Mouse (Mus musculus) heart, embryonic 15.5 days (tissue): ENCODE data around the gene 1700025G04Rik. TPM values are rescaled to one million over a fixed set of nuclear protein-coding genes. Genes with fewer than 3 reads are reported as not detected.

Experiments
- ATAC-seq: fragments of 200-750 bp; cut with Nextera tagmentation; replicated peaks from 2 replicates; pipeline ENCODE4 v1.8.0; 2017; ENCODE audit warnings: low read depth, moderate TSS enrichment; ENCODE audit not compliant: insufficient number of reproducible peaks, insufficient read depth, low FRiP score
- H3K27ac ChIP-seq: fragments of 300-500 bp; sonication (generic); 2 replicates; pipeline ENCODE4 v1.5.1; 2015; ENCODE audit warnings: mild to moderate bottlenecking, inconsistent platforms
- H3K27me3 ChIP-seq: fragments of 300-500 bp; sonication (generic); 2 replicates; pipeline ENCODE4 v1.6.1; 2015; ENCODE audit warnings: inconsistent platforms
- H3K36me3 ChIP-seq: fragments of 300-500 bp; sonication (generic); 2 replicates; pipeline ENCODE4 v1.6.1; 2015; ENCODE audit warnings: mild to moderate bottlenecking, inconsistent platforms
- H3K4me1 ChIP-seq: fragments of 300-500 bp; sonication (generic); replicated peaks from 2 replicates; pipeline ENCODE4 v1.6.1; 2015; ENCODE audit warnings: inconsistent platforms
- H3K4me2 ChIP-seq: fragments of 300-500 bp; sonication (generic); 2 replicates; pipeline ENCODE4 v1.6.1; 2015; ENCODE audit warnings: inconsistent platforms, mild to moderate bottlenecking, moderate library complexity
- H3K4me3 ChIP-seq: fragments of 300-500 bp; sonication (generic); 2 replicates; pipeline ENCODE4 v1.5.1; 2015; ENCODE audit warnings: mild to moderate bottlenecking, inconsistent platforms
- H3K9ac ChIP-seq: fragments of 300-500 bp; sonication (generic); 2 replicates; pipeline ENCODE4 v1.6.1; 2015; ENCODE audit warnings: mild to moderate bottlenecking, inconsistent platforms
- H3K9me3 ChIP-seq: fragments of 300-500 bp; sonication (generic); replicated peaks from 2 replicates; pipeline ENCODE4 v1.6.1; 2016; ENCODE audit warnings: inconsistent platforms
- WGBS: fragments of 180-500 bp; shearing (Covaris S2); methylation state at CpG from one replicate; pipeline ENCODE4 v1.1.7; 2015; ENCODE audit warnings: mixed read lengths; 5-methylcytosine and 5-hydroxymethylcytosine counted together
- polyA plus RNA-seq: library from polyadenylated mRNA; unstranded; fragments of >200 nt; fragmentation: Nextera tagmentation; extraction: Ambion mirVana; gene quantifications from 2 replicates; pipeline ENCODE4 v1.2.1, GENCODE M21; 2015

1700025G04Rik gene
- polyA plus RNA-seq, 1 experiment from 2014 or later: 26.7 TPM

GRCm38 (mm10) chr1:151958442-151958841 is 131.5 kb downstream of the 1700025G04Rik start:
- Histone ChIP-seq H3K4me3 (no peak overlapping the region), H3K27me3 (no peaks in the 10 kb centered on the region), H3K4me2 (no peak overlapping the region), H3K4me1 (peaks cover 41% of the 10 kb centered on the region), H3K9me3 (no peaks in the 10 kb centered on the region), H3K36me3 (no peaks in the 10 kb centered on the region), H3K27ac (no peak overlapping the region), H3K9ac (no peak overlapping the region)
- ATAC-seq: no peak
- WGBS: 71% methylated on average over 3 of the region's 3 CpGs

GRCm38 (mm10) chr1:151957669-151958068 is 132.3 kb downstream of the 1700025G04Rik start:
- 29% methylated on average over 7 of the region's 7 CpGs for WGBS
- Histone ChIP-seq H3K9me3 (no peaks in the 10 kb centered on the region), H3K36me3 (no peaks in the 10 kb centered on the region), H3K9ac (no peak overlapping the region), H3K4me2 (no peak overlapping the region), H3K27me3 (no peaks in the 10 kb centered on the region), H3K27ac (no peak overlapping the region), H3K4me1 (peaks cover 46% of the 10 kb centered on the region), H3K4me3 (no peak overlapping the region)
- ATAC-seq: no peak

- Histone ChIP-seq H3K27me3 (no peaks in the 10 kb centered on the region), H3K4me1 (peaks cover 49% of the 10 kb centered on the region), H3K9me3 (no peaks in the 10 kb centered on the region), H3K9ac (no peak overlapping the region), H3K27ac (no peak overlapping the region), H3K4me2 (no peak overlapping the region), H3K4me3 (no peak overlapping the region), H3K36me3 (no peaks in the 10 kb centered on the region)
- WGBS: 33% methylated on average over 5 of the region's 5 CpGs
- no peak for ATAC-seq
These were observed 134.1 kb downstream of the 1700025G04Rik start for GRCm38 (mm10) chr1:151955866-151956265.

GRCm38 (mm10) chr1:151953563-151953962 is 136.4 kb downstream of the 1700025G04Rik start:
- Histone ChIP-seq H3K27me3 (no peaks in the 10 kb centered on the region), H3K4me1 (peaks cover 49% of the 10 kb centered on the region), H3K9me3 (no peaks in the 10 kb centered on the region), H3K4me2 (peak overlapping the region; percentile 26; the same call in 1 of the 2 replicates), H3K27ac (no peak overlapping the region), H3K9ac (no peak overlapping the region), H3K4me3 (no peak overlapping the region), H3K36me3 (no peaks in the 10 kb centered on the region)
- WGBS: 10% methylated on average over 7 of the region's 7 CpGs
- ATAC-seq: peak; percentile 93

- H3K9me3 ChIP-seq: no peaks in the 10 kb centered on the region
- peaks cover 46% of the 10 kb centered on the region for H3K4me1 ChIP-seq
- WGBS: 70% methylated on average over 3 of the region's 3 CpGs
- H3K36me3 ChIP-seq: no peaks in the 10 kb centered on the region
- H3K27ac ChIP-seq: peak overlapping the region; percentile 26; the same call in 1 of the 2 replicates
- H3K9ac ChIP-seq: no peak overlapping the region
- no peak for ATAC-seq
- no peaks in the 10 kb centered on the region for H3K27me3 ChIP-seq
- no peak overlapping the region for H3K4me3 ChIP-seq
- peak overlapping the region; percentile 38; the same call in 1 of the 2 replicates for H3K4me2 ChIP-seq
These were observed 141.9 kb downstream of the 1700025G04Rik start for GRCm38 (mm10) chr1:151948065-151948464.

GRCm38 (mm10) chr1:151947571-151947970 is 142.4 kb downstream of the 1700025G04Rik start:
- peaks cover 46% of the 10 kb centered on the region for H3K4me1 ChIP-seq
- no peak overlapping the region for H3K9ac ChIP-seq
- ATAC-seq: no peak

GRCm38 (mm10) chr1:151944457-151945223 is 145.3 kb downstream of the 1700025G04Rik start:
- no peak for ATAC-seq
- H3K4me1 ChIP-seq: peaks cover 60% of the 10 kb centered on the region

More at GRCm38 (mm10) chr1:151947571-151947970, 142.4 kb downstream of the 1700025G04Rik start:
- H3K27me3 ChIP-seq: no peaks in the 10 kb centered on the region
- H3K4me2 ChIP-seq: peak overlapping the region; percentile 38
- WGBS: 16% methylated on average over 4 of the region's 4 CpGs
- no peaks in the 10 kb centered on the region for H3K9me3 ChIP-seq
- H3K36me3 ChIP-seq: no peaks in the 10 kb centered on the region
- peak overlapping the region; percentile 26; the same call in 1 of the 2 replicates for H3K27ac ChIP-seq
- H3K4me3 ChIP-seq: peak overlapping the region; percentile 17

GRCm38 (mm10) chr1:151943681-151944237 is 146.2 kb downstream of the 1700025G04Rik start:
- no peaks in the 10 kb centered on the region for H3K36me3 ChIP-seq
- no peak overlapping the region for H3K4me3 ChIP-seq
- no peak overlapping the region for H3K27ac ChIP-seq
- H3K4me2 ChIP-seq: no peak overlapping the region
- no peak for ATAC-seq
- 44% methylated on average over 8 of the region's 8 CpGs for WGBS
- H3K4me1 ChIP-seq: peaks cover 66% of the 10 kb centered on the region
- H3K9ac ChIP-seq: no peak overlapping the region
- H3K27me3 ChIP-seq: no peaks in the 10 kb centered on the region
- no peaks in the 10 kb centered on the region for H3K9me3 ChIP-seq

More at GRCm38 (mm10) chr1:151944457-151945223, 145.3 kb downstream of the 1700025G04Rik start:
- no peaks in the 10 kb centered on the region for H3K9me3 ChIP-seq
- H3K9ac ChIP-seq: no peak overlapping the region
- H3K27ac ChIP-seq: no peak overlapping the region
- WGBS: 42% methylated on average over 10 of the region's 10 CpGs
- H3K36me3 ChIP-seq: no peaks in the 10 kb centered on the region
- H3K4me3 ChIP-seq: no peak overlapping the region
- no peaks in the 10 kb centered on the region for H3K27me3 ChIP-seq
- H3K4me2 ChIP-seq: no peak overlapping the region

GRCm38 (mm10) chr1:151942972-151943654 is 146.8 kb downstream of the 1700025G04Rik start:
- Histone ChIP-seq H3K36me3 (no peaks in the 10 kb centered on the region), H3K27me3 (no peaks in the 10 kb centered on the region), H3K4me1 (peaks cover 65% of the 10 kb centered on the region), H3K4me2 (no peak overlapping the region), H3K9ac (no peak overlapping the region), H3K4me3 (no peak overlapping the region), H3K27ac (no peak overlapping the region), H3K9me3 (no peaks in the 10 kb centered on the region)
- WGBS: 40% methylated on average over 11 of the region's 11 CpGs
- no peak for ATAC-seq

GRCm38 (mm10) chr1:151939987-151940386 is 149.9 kb downstream of the 1700025G04Rik start:
- no peak overlapping the region for H3K4me3 ChIP-seq
- H3K36me3 ChIP-seq: no peaks in the 10 kb centered on the region
- no peak for ATAC-seq
- no peaks in the 10 kb centered on the region for H3K27me3 ChIP-seq
- WGBS: 38% methylated on average over 8 of the region's 8 CpGs
- H3K4me1 ChIP-seq: peaks cover 46% of the 10 kb centered on the region
- no peak overlapping the region for H3K27ac ChIP-seq
- no peak overlapping the region for H3K9ac ChIP-seq
- no peaks in the 10 kb centered on the region for H3K9me3 ChIP-seq
- H3K4me2 ChIP-seq: peak overlapping the region; percentile 17

GRCm38 (mm10) chr1:151939510-151939909 is 150.4 kb downstream of the 1700025G04Rik start:
- no peak for ATAC-seq
- H3K4me1 ChIP-seq: peaks cover 42% of the 10 kb centered on the region

More at GRCm38 (mm10) chr1:151939510-151939909, 150.4 kb downstream of the 1700025G04Rik start:
- Histone ChIP-seq H3K36me3 (no peaks in the 10 kb centered on the region), H3K9me3 (no peaks in the 10 kb centered on the region), H3K4me2 (peak overlapping the region; percentile 17), H3K9ac (no peak overlapping the region), H3K27ac (no peak overlapping the region), H3K4me3 (no peak overlapping the region), H3K27me3 (no peaks in the 10 kb centered on the region)
- WGBS: 26% methylated on average over 6 of the region's 6 CpGs
